Mouse (Mus musculus) small intestine, adult 2 months (tissue): ENCODE results near the gene Gdf15. TPM values are rescaled to one million over a fixed set of nuclear protein-coding genes. Genes with fewer than 3 reads are reported as not detected.
A peak's percentile ranks its signal among the peaks of the same experiment; 100 is the strongest.

Experiments used
- H3K27ac ChIP-seq: fragments of 200-500 bp; 2 replicates; pipeline ENCODE4 v1.5.1; 2012; ENCODE audit warnings: low read depth, low read length, control low read depth, inconsistent platforms; ENCODE audit not compliant: insufficient read depth
- H3K27me3 ChIP-seq: fragments of 200-500 bp; 2 replicates; pipeline ENCODE4 v1.6.1; 2012; ENCODE audit warnings: mild to moderate bottlenecking, moderate library complexity, low read length, inconsistent platforms; ENCODE audit not compliant: control insufficient read depth, insufficient read depth
- H3K36me3 ChIP-seq: fragments of 200-500 bp; 2 replicates; pipeline ENCODE4 v1.6.1; 2012; ENCODE audit warnings: mild to moderate bottlenecking, low read length, control low read depth, inconsistent platforms; ENCODE audit not compliant: control insufficient read depth, insufficient read depth
- H3K4me1 ChIP-seq: fragments of 200-500 bp; 2 replicates; pipeline ENCODE4 v1.6.1; 2012; ENCODE audit warnings: low read length, inconsistent platforms, mixed read lengths; ENCODE audit not compliant: control insufficient read depth, insufficient read depth, insufficient read length
- H3K4me3 ChIP-seq: fragments of 200-500 bp; 2 replicates; pipeline ENCODE4 v1.5.1; 2012; ENCODE audit warnings: low read depth, mild to moderate bottlenecking, control low read depth, inconsistent platforms, low read length, moderate library complexity
- CTCF ChIP-seq: fragments of 200-500 bp; IDR thresholded peaks from 2 replicates; pipeline ENCODE4 v1.5.1; 2012; ENCODE audit warnings: low read depth, mild to moderate bottlenecking, control low read depth, inconsistent platforms, low read length, moderate library complexity, mixed read lengths; ENCODE audit not compliant: insufficient replicate concordance, insufficient read length; ENCODE audit errors: extremely low read depth
- POLR2A ChIP-seq: fragments of 200-500 bp; IDR thresholded peaks from 2 replicates; pipeline ENCODE4 v1.6.1; 2012; ENCODE audit warnings: low read depth, mild to moderate bottlenecking, control low read depth, inconsistent platforms, low read length, moderate library complexity
- WGBS: fragments of 180-500 bp; shearing (Covaris S2); methylation state at CpG from one replicate; pipeline ENCODE4 v1.1.7; 2018; 5-methylcytosine and 5-hydroxymethylcytosine counted together
- polyA plus RNA-seq: library from polyadenylated mRNA; depleted of rRNA; stranded (reverse); fragments of >200 nt; gene quantifications from 2 replicates; pipeline ENCODE4 v1.2.3, GENCODE M21; 2012

The Gdf15 gene
- polyA plus RNA-seq, 1 experiment: 6.7 TPM

DNA sequence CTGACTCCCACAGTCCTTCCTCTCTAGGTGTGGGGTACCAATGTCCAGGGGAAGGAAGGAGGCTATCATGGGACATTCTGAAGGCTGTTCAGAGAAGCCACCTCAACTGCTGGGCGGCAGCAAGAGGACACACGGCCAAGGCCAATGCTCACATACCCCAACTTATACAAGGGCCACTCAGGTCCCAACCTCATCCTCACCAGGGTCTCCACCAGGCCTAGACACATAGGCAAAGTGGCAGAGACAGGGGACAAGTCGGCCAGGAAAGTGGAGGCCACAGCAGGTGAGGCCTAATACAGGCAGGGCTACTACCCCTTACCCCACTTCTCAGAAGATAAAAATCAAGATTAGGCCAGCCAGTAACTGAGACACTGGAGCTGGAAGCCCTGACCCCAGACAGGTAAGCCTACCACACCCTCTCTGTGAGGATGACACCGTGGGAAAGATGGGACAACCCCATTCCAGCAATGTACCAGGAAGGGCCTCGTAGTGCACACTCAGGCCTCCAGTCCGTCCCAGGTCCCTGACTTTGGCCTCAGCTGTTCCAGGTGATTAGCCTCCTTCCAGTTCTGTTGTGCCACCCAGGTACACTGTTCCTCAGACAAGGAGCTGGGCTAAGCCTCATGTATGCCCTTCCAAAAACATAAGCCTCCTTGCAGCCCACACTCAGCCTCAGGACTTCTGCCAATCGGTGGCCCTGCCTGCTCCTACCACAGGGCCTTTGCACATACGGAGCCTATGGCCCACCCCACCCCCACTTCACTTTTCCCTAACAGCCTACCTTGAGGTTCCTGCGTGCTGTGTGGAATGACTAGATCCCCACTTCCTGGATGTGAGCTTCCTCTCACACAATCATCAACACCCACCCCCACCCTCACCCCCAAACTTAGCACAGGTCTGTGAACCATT lies 26.1 kb downstream of the Gdf15 start:
- H3K36me3 ChIP-seq: 0 out of 2 replicates have a peak, but pooled peaks cover 2% of the 10 kb centered on the region
- H3K4me1 ChIP-seq: peaks cover 22% of the 10 kb centered on the region
- no peak overlapping the region for H3K4me3 ChIP-seq
- no peaks in the 10 kb centered on the region for H3K27me3 ChIP-seq
- no peak overlapping the region for H3K27ac ChIP-seq
- TF ChIP-seq CTCF: no peak
- no peak for TF ChIP-seq POLR2A
- WGBS: 83% methylated on average over 9 of the region's 9 CpGs

DNA sequence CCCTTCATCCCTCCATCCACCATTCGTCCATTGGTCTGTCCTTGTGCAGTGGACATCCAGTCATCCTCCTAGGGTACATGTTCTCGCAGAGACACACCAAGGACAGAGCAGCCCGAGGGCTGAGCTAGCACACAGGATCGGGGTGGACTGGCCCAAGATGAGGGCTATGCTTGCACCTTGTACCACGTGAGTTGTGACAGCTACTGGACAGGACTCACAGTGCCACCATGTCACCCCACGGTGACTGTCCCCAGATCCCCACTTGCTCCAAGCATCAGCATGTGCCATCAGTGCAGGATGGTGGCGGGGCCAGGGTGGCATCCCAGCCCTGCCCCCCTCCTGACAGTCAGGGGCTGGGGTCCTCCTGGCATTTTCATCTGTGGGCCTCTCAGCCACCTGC lies 27.7 kb downstream of the Gdf15 start:
- 90% methylated on average over 7 of the region's 7 CpGs for WGBS
- Histone ChIP-seq H3K27ac (no peak overlapping the region), H3K36me3 (0 out of 2 replicates have a peak, but pooled peaks cover 2% of the 10 kb centered on the region), H3K4me3 (no peak overlapping the region), H3K27me3 (no peaks in the 10 kb centered on the region), H3K4me1 (peaks cover 22% of the 10 kb centered on the region)
- TF ChIP-seq POLR2A (no peak), CTCF (no peak)

DNA sequence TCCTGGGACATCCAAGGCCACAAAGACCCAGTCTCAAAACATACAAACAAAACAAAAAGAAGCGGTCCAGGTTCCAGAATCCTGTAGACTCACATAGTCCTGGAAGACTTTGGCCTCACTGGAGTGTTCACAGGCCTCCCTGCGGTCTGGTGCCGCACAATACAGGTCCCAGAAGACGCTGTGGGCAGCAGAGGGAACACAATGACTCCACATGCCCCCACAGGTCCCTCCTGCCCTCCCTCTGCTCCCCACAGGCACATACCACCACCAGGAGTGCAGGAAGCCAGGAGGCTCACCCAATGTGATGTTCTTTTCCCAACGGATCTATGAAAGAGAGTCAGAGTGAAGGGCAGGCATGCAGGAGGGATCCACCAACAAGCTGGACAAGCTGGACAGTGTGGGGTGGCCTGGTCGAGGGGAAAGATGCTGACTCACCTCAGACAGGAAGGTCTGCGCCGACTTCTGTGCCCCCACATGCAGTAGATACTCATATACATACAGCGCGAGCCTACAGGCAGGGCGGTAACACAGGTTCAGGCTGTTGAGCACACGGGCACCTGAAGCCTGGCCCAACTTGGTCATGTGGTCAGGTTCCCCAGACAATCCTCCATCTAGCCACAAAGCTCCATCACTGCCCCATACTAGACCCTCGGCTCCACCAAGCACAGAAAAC lies 30.0 kb downstream of the Gdf15 start:
- H3K27me3 ChIP-seq: no peaks in the 10 kb centered on the region

DNA sequence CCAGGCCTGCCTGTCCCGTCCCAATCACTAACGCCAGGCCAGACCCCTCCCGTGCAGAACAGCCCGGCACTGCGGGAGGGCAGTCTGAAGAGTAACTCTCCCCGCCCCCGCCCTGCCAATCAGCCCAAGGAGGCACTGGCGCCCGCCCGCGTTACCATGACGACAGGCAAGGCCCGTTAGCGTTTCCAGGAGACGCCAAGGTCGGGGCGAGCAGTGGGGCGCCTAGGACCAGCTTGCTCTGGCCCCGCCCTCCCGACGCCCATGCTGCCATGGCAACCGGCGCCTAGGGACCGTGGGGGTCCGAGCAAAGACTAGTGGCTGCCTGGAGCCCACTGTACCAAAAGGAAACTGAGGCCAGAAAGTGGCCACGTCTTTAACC lies 31.0 kb downstream of the Gdf15 start:
- 0 out of 2 replicates have a peak overlapping the region, but pooled peaks have one; percentile 14 for H3K4me3 ChIP-seq
- peaks cover 6% of the 10 kb centered on the region for H3K4me1 ChIP-seq
- no peaks in the 10 kb centered on the region for H3K27me3 ChIP-seq
- H3K36me3 ChIP-seq: peaks cover 12% of the 10 kb centered on the region; the same call in 1 of the 2 replicates
- 16% methylated on average over 26 of the region's 26 CpGs for WGBS
- TF ChIP-seq CTCF: no peak
- TF ChIP-seq POLR2A: no peak
- no peak overlapping the region for H3K27ac ChIP-seq

More for the DNA sequence above, 30.0 kb downstream of the Gdf15 start:
- 93% methylated on average over 13 of the region's 13 CpGs for WGBS
- peaks cover 7% of the 10 kb centered on the region; the same call in 1 of the 2 replicates for H3K36me3 ChIP-seq
- peaks cover 10% of the 10 kb centered on the region for H3K4me1 ChIP-seq
- H3K27ac ChIP-seq: no peak overlapping the region
- H3K4me3 ChIP-seq: no peak overlapping the region
- TF ChIP-seq POLR2A (no peak), CTCF (no peak)

DNA sequence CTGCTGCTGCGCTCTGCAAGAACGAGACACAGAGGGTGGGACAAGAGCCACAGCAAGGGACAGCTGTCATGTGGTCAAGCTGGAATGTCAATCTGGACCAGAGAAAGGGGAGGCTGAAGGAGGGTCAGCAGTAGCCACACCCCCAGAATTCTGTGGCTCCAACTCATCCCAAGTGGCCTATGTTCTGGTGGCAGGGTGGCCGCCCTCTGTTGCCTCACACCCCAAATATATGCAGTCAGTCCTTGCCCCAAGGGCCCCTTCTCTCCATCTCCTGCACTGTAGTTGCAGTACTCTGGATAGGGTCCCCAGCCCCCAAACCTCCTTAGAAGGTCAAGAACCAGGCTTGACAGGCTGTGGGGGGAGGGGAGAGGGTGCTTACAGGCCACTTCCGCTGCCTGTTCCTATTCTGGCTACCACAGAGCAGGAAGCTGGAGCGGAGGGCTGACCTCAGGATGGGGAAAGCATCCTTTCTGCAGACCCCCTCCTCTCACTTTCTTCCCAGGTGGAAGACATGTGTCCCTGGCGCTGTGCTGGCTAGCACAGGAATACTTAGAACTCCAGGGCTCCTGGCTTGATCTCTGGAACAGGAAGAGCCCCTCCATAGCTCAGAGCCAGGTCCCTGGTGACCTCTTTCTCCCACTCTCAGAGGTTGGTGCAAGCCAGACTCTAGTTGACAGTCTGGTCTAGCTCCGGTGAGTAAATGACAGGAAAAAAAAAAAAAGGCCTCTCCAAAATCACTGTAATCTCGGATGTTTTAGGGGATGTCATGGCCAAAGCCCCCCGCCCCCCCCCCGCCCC lies 31.6 kb downstream of the Gdf15 start:
- Histone ChIP-seq H3K36me3 (peaks cover 16% of the 10 kb centered on the region; the same call in 1 of the 2 replicates), H3K27me3 (no peaks in the 10 kb centered on the region), H3K27ac (peak overlapping the region; percentile 6; the same call in 1 of the 2 replicates), H3K4me1 (peaks cover 6% of the 10 kb centered on the region), H3K4me3 (no peak overlapping the region)
- 55% methylated on average over 10 of the region's 10 CpGs for WGBS
- TF ChIP-seq CTCF: no peak
- TF ChIP-seq POLR2A: no peak

DNA sequence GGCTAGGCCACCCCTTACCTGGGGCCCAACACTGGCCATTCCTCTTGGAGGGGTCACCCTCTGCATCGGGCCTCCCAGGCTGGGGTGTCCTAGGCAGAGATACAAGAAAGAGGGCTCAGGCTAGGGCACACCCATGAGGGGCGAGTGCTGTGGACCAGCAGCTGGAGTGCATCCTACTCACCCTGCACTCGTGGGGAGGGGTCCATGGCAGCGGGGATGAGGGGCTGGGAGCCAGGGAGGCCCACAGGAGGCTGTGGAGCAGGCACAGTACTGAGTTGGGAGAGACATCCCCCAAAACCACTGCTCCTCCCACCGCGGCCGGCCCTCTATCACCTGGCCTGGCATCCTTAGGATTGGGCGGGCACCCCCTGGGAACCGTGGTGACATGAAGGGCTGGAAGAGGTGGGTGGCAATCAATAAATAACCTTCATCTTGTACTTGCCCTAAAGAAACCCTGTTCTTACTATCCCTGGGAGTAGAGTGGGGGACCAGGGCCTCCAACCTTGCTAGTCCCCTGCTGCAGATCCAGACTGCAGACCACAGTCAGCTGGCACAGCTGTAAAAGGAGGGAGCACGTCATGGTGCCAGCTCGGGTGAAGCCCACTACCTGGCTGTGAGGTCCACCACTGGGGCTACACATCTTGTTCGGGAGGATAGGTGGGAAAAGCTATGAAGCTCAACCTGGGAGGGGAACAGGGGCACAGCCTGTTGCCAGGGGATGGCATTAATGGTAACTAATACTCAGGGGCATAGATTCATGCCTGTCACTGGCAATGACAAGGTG lies 32.6 kb downstream of the Gdf15 start:
- H3K4me3 ChIP-seq: no peak overlapping the region
- H3K4me1 ChIP-seq: peaks cover 13% of the 10 kb centered on the region
- WGBS: 89% methylated on average over 12 of the region's 12 CpGs
- TF ChIP-seq POLR2A (no peak), CTCF (no peak)
- no peak overlapping the region for H3K27ac ChIP-seq
- H3K36me3 ChIP-seq: peaks cover 16% of the 10 kb centered on the region; the same call in 1 of the 2 replicates
- no peaks in the 10 kb centered on the region for H3K27me3 ChIP-seq
